7 mouse cellular contexts compared by ENCODE assay signal in genomic region chr8:129233664-129234026, GRCm38 (mm10). TPM values are rescaled to one million over a fixed set of nuclear protein-coding genes. Genes with fewer than 3 reads are reported as not detected.
DNase-seq lines count a peak whose midpoint lies in the region; ATAC-seq and TF ChIP-seq lines count a peak whose summit lies in the region.

No protein-coding gene starts in this region.

- H3K27me3 ChIP-seq in lung, embryonic 16.5 days (ENCODE audit: control insufficient read depth, insufficient read depth, low read depth, low read length) = no peaks in the 10 kb centered on the region
- H3K27me3 ChIP-seq in limb, embryonic 11.5 days (ENCODE audit: control insufficient read depth, insufficient read depth, low read length) = no peaks in the 10 kb centered on the region
- no peaks in the 10 kb centered on the region for H3K27me3 ChIP-seq in small intestine, adult 2 months (ENCODE audit: control insufficient read depth, insufficient read depth, low read length)

- WGBS in lung, embryonic 16.5 days = 1% methylated on average over 9 of the region's 9 CpGs
- WGBS in limb, embryonic 11.5 days = 2% methylated on average over 9 of the region's 9 CpGs
- WGBS in small intestine, adult 2 months = under 1% methylated on average over 9 of the region's 9 CpGs

- H3K36me3 ChIP-seq in lung, embryonic 16.5 days (ENCODE audit: control insufficient read depth, insufficient read depth, low read length) = no peaks in the 10 kb centered on the region
- no peaks in the 10 kb centered on the region for H3K36me3 ChIP-seq in limb, embryonic 11.5 days (ENCODE audit: control insufficient read depth, insufficient read depth, low read length)
- no peaks in the 10 kb centered on the region for H3K36me3 ChIP-seq in small intestine, adult 2 months (ENCODE audit: control insufficient read depth, insufficient read depth, low read length)

- no peak for ATAC-seq in lung, embryonic 16.5 days (ENCODE audit: low read depth)
- ATAC-seq in limb, embryonic 11.5 days (ENCODE audit: insufficient number of reproducible peaks, low FRiP score, low TSS enrichment, low read depth) = no peak

- no peak for TF ChIP-seq POLR2A in embryonic fibroblast, embryonic 13.5 days (IDR thresholded peaks at IDR 0.05; ENCODE audit: low read depth, low read length)
- no peak for TF ChIP-seq POLR2A in small intestine, adult 2 months (IDR thresholded peaks at IDR 0.05; ENCODE audit: low read depth, low read length)

- H3K9ac ChIP-seq in lung, embryonic 16.5 days (ENCODE audit: low read length) = peak overlapping the region; percentile 82
- H3K9ac ChIP-seq in limb, embryonic 11.5 days (ENCODE audit: low read length) = peak overlapping the region; percentile 58

- DNase-seq in lung, postnatal 25 days (ENCODE audit: low spot score) = no peak
- no peak for DNase-seq in limb, embryonic 11.5 days (ENCODE audit: low spot score)
- DNase-seq in cerebellum, postnatal 10 days = no peak
- no peak for DNase-seq in cerebellum, adult 9-10 months

- H3K27ac ChIP-seq in lung, embryonic 16.5 days (ENCODE audit: low read length) = peak overlapping the region; percentile 68; the same call in 1 of the 2 replicates
- H3K27ac ChIP-seq in embryonic fibroblast, embryonic 13.5 days (ENCODE audit: insufficient read depth, low read length) = 0 out of 2 replicates have a peak overlapping the region, but pooled peaks have one; percentile 10
- H3K27ac ChIP-seq in limb, embryonic 11.5 days (replicated peaks; ENCODE audit: low read depth, low read length) = peak overlapping the region; percentile 73
- H3K27ac ChIP-seq in small intestine, adult 2 months (ENCODE audit: insufficient read depth, low read depth, low read length) = peak overlapping the region; percentile 95; the same call in 1 of the 2 replicates

- H3K4me1 ChIP-seq in lung, embryonic 16.5 days (replicated peaks; ENCODE audit: control insufficient read depth, insufficient read depth, low read length) = peaks cover 4% of the 10 kb centered on the region; the same call in 1 of the 2 replicates
- peaks cover 3% of the 10 kb centered on the region; the same call in 1 of the 2 replicates for H3K4me1 ChIP-seq in embryonic fibroblast, embryonic 13.5 days (ENCODE audit: control insufficient read depth, insufficient read depth, low read length)
- no peaks in the 10 kb centered on the region for H3K4me1 ChIP-seq in limb, embryonic 11.5 days (ENCODE audit: control insufficient read depth, insufficient read depth, low read length)
- H3K4me1 ChIP-seq in small intestine, adult 2 months (ENCODE audit: control insufficient read depth, insufficient read depth, insufficient read length, low read length) = peaks cover 3% of the 10 kb centered on the region; the same call in 1 of the 2 replicates

- peak overlapping the region; percentile 74 for H3K4me3 ChIP-seq in lung, embryonic 16.5 days (ENCODE audit: low read length)
- H3K4me3 ChIP-seq in embryonic fibroblast, embryonic 13.5 days (ENCODE audit: insufficient read depth, low read length) = peak overlapping the region; percentile 75
- peak overlapping the region; percentile 41 for H3K4me3 ChIP-seq in limb, embryonic 11.5 days (ENCODE audit: low read depth, low read length)
- H3K4me3 ChIP-seq in small intestine, adult 2 months (ENCODE audit: low read depth, low read length) = peak overlapping the region; percentile 77

- peak overlapping the region; percentile 65 for H3K4me2 ChIP-seq in lung, embryonic 16.5 days (ENCODE audit: low read depth, low read length)
- H3K4me2 ChIP-seq in limb, embryonic 11.5 days (ENCODE audit: low read depth, severe bottlenecking) = peak overlapping the region; percentile 53

- no peaks in the 10 kb centered on the region for H3K9me3 ChIP-seq in lung, embryonic 16.5 days (ENCODE audit: control insufficient read depth, low read length)
- no peaks in the 10 kb centered on the region for H3K9me3 ChIP-seq in limb, embryonic 11.5 days (ENCODE audit: control insufficient read depth, low read length)

- TF ChIP-seq CTCF in embryonic fibroblast, embryonic 13.5 days (IDR thresholded peaks at IDR 0.05; ENCODE audit: borderline replicate concordance, insufficient read depth, low read length) = no peak
- TF ChIP-seq CTCF in small intestine, adult 2 months (IDR thresholded peaks at IDR 0.05; ENCODE audit: extremely low read depth, insufficient read length, insufficient replicate concordance, low read depth, low read length) = no peak

RNA-seq across cellular contexts. Expression of gene 2610044O15Rik8, which starts 0.6 kb away (rescaled TPM):
- 23.5 and 25.3 TPM in 2 replicates for polyA plus RNA-seq in lung, embryonic 16.5 days (2015; fragmentation: Nextera tagmentation; extraction: Ambion mirVana)
- polyA plus RNA-seq in embryonic fibroblast, embryonic 13.5 days (2011; ENCODE audit: insufficient read length, low read depth, missing spikeins) = 16.7 and 23.5 TPM in 2 replicates
- polyA plus RNA-seq in limb, embryonic 11.5 days (2014; fragmentation: Nextera tagmentation; extraction: Ambion mirVana) = 25.7 and 28.1 TPM in 2 replicates
- 0.14 and 0.39 TPM in 2 replicates for polyA plus RNA-seq in small intestine, adult 2 months (2012; rRNA removed)

Comparison
In these comparisons a context has a peak if more than half of its experiments do, and no peak if none do; other contexts are left out.
1. H3K27ac ChIP-seq: peak in every context shown above with its lines; median percentile 95 in small intestine, adult 2 months; 73 in limb, embryonic 11.5 days; 68 in lung, embryonic 16.5 days; 10 in embryonic fibroblast, embryonic 13.5 days.
2. RNA of gene 2610044O15Rik8, which starts 0.6 kb away (polyA plus RNA-seq): 25.7 to 28.1 TPM in limb, embryonic 11.5 days, 23.5 to 25.3 TPM in lung, embryonic 16.5 days and 16.7 to 23.5 TPM in embryonic fibroblast, embryonic 13.5 days; 0.14 to 0.39 TPM in small intestine, adult 2 months; every median in the first group is over 10 times any median in the second.
3. Peak in every context shown above with its lines, with median percentiles within 50 percentile points of each other: H3K4me3 ChIP-seq.